Mouse (Mus musculus) intestine, embryonic 14.5 days (tissue): Measurements from ENCODE around the gene Pde8a. TPM values are rescaled to one million over a fixed set of nuclear protein-coding genes. Genes with fewer than 3 reads are reported as not detected.

Experiments used
- ATAC-seq: fragments of 200-750 bp; cut with Nextera tagmentation; replicated peaks from 2 replicates; pipeline ENCODE4 v1.8.0; 2017; ENCODE audit warnings: low read depth, moderate number of reproducible peaks, moderate TSS enrichment, moderate library complexity; ENCODE audit not compliant: low FRiP score, low TSS enrichment
- DNase-seq: peaks from one replicate; pipeline ENCODE4 v3.0.0-alpha.2; 2018; ENCODE audit warnings: low spot score
- H3K27ac ChIP-seq: fragments of 300-500 bp; sonication (generic); 2 replicates; pipeline ENCODE4 v1.5.1; 2014; ENCODE audit warnings: low read depth, mild to moderate bottlenecking, control low read depth
- H3K27me3 ChIP-seq: fragments of 300-500 bp; sonication (generic); replicated peaks from 2 replicates; pipeline ENCODE4 v1.6.1; 2014; ENCODE audit warnings: low read length, control low read depth; ENCODE audit not compliant: control insufficient read depth, insufficient read depth
- H3K36me3 ChIP-seq: fragments of 300-500 bp; sonication (generic); 2 replicates; pipeline ENCODE4 v1.6.1; 2014; ENCODE audit warnings: low read length, control low read depth; ENCODE audit not compliant: control insufficient read depth, insufficient read depth
- H3K4me1 ChIP-seq: fragments of 300-500 bp; sonication (generic); replicated peaks from 2 replicates; pipeline ENCODE4 v1.6.1; 2014; ENCODE audit warnings: low read length, control low read depth, mixed read lengths; ENCODE audit not compliant: control insufficient read depth, insufficient read depth
- H3K4me2 ChIP-seq: fragments of 300-500 bp; sonication (generic); 2 replicates; pipeline ENCODE4 v1.6.1; 2014; ENCODE audit warnings: low read length
- H3K4me3 ChIP-seq: fragments of 300-500 bp; sonication (generic); 2 replicates; pipeline ENCODE4 v1.5.1; 2014; ENCODE audit warnings: low read depth, low read length, control low read depth, mixed read lengths
- H3K9ac ChIP-seq: fragments of 300-500 bp; sonication (generic); 2 replicates; pipeline ENCODE4 v1.6.1; 2014; ENCODE audit warnings: mild to moderate bottlenecking, low read length
- H3K9me3 ChIP-seq: fragments of 300-500 bp; sonication (generic); 2 replicates; pipeline ENCODE4 v1.6.1; 2016; ENCODE audit warnings: low read length, control low read depth; ENCODE audit not compliant: control insufficient read depth
- WGBS: fragments of 180-500 bp; shearing (Covaris S2); extraction: QIAGEN DNeasy Blood & Tissue Kit; methylation state at CpG from one replicate; pipeline ENCODE4 v1.1.7; 2014; 5-methylcytosine and 5-hydroxymethylcytosine counted together
- polyA plus RNA-seq: library from polyadenylated mRNA; unstranded; fragments of >200 nt; fragmentation: Nextera tagmentation; extraction: Ambion mirVana; gene quantifications from 2 replicates; pipeline ENCODE4 v1.2.1, GENCODE M21; 2014

Pde8a gene
- polyA plus RNA-seq, 1 experiment from 2014 or later, result 3.7 TPM

- no peaks in the 10 kb centered on the region for H3K27me3 ChIP-seq
- peak overlapping the region; percentile 97 for H3K9ac ChIP-seq
- H3K4me3 ChIP-seq, result peak overlapping the region; percentile 87
- peaks cover 17% of the 10 kb centered on the region for H3K4me1 ChIP-seq
- H3K36me3 ChIP-seq, result peaks cover 34% of the 10 kb centered on the region
- ATAC-seq (no peak; the same call in 1 of the 2 replicates), DNase-seq (no peak)
- H3K4me2 ChIP-seq, result peak overlapping the region; percentile 41
- H3K9me3 ChIP-seq, result no peaks in the 10 kb centered on the region
- WGBS, result 62% methylated on average over 15 of the region's 15 CpGs
- H3K27ac ChIP-seq, result no peak overlapping the region
Observed at GRCm38 (mm10) chr7:81345447-81346170, 132.2 kb downstream of the Pde8a start.

- H3K9me3 ChIP-seq, result no peaks in the 10 kb centered on the region
- H3K27ac ChIP-seq, result no peak overlapping the region
- H3K4me2 ChIP-seq, result no peak overlapping the region
- H3K4me1 ChIP-seq, result peaks cover 8% of the 10 kb centered on the region
- H3K9ac ChIP-seq, result no peak overlapping the region
- WGBS, result 69% methylated on average over 7 of the region's 7 CpGs
- no peak overlapping the region for H3K4me3 ChIP-seq
- ATAC-seq (no peak), DNase-seq (no peak)
- peaks cover 8% of the 10 kb centered on the region for H3K36me3 ChIP-seq
- H3K27me3 ChIP-seq, result no peaks in the 10 kb centered on the region
Observed at GRCm38 (mm10) chr7:81348206-81348605, 134.8 kb downstream of the Pde8a start.

- DNase-seq, result no peak
- Histone ChIP-seq H3K4me3 (no peak overlapping the region), H3K4me1 (no peaks in the 10 kb centered on the region), H3K9ac (no peak overlapping the region), H3K27me3 (no peaks in the 10 kb centered on the region), H3K9me3 (no peaks in the 10 kb centered on the region), H3K4me2 (no peak overlapping the region), H3K27ac (no peak overlapping the region), H3K36me3 (no peaks in the 10 kb centered on the region)
- no peak for ATAC-seq
- 81% methylated on average over 4 of the region's 4 CpGs for WGBS
Observed at GRCm38 (mm10) chr7:81351826-81352225, 138.4 kb downstream of the Pde8a start.

- ATAC-seq (no peak), DNase-seq (no peak)
- H3K9me3 ChIP-seq, result no peaks in the 10 kb centered on the region
- H3K36me3 ChIP-seq, result no peaks in the 10 kb centered on the region
- no peak overlapping the region for H3K27ac ChIP-seq
- H3K4me2 ChIP-seq, result no peak overlapping the region
- H3K27me3 ChIP-seq, result no peaks in the 10 kb centered on the region
- no peak overlapping the region for H3K4me3 ChIP-seq
- WGBS, result 84% methylated on average over 7 of the region's 7 CpGs
- H3K4me1 ChIP-seq, result no peaks in the 10 kb centered on the region
- no peak overlapping the region for H3K9ac ChIP-seq
Observed at GRCm38 (mm10) chr7:81355746-81356145, 142.3 kb downstream of the Pde8a start.

- Histone ChIP-seq H3K27ac (no peak overlapping the region), H3K9me3 (no peaks in the 10 kb centered on the region), H3K4me3 (no peak overlapping the region), H3K9ac (no peak overlapping the region), H3K4me2 (no peak overlapping the region), H3K36me3 (no peaks in the 10 kb centered on the region), H3K4me1 (no peaks in the 10 kb centered on the region), H3K27me3 (no peaks in the 10 kb centered on the region)
- ATAC-seq (no peak), DNase-seq (no peak)
- 88% methylated on average over 1 of the region's 1 CpGs for WGBS
Observed at GRCm38 (mm10) chr7:81356360-81356759, 143.0 kb downstream of the Pde8a start.

GRCm38 (mm10) chr7:81356975-81357374, 143.6 kb downstream of the Pde8a start:
- Histone ChIP-seq H3K36me3 (no peaks in the 10 kb centered on the region), H3K4me1 (no peaks in the 10 kb centered on the region), H3K27me3 (no peaks in the 10 kb centered on the region), H3K4me2 (no peak overlapping the region), H3K9me3 (no peaks in the 10 kb centered on the region), H3K27ac (no peak overlapping the region), H3K9ac (no peak overlapping the region), H3K4me3 (no peak overlapping the region)
- DNase-seq (no peak), ATAC-seq (no peak)
- whole genome bisulfite sequencing, result 78% methylated on average over 7 of the region's 7 CpGs

GRCm38 (mm10) chr7:81367946-81368345, 154.6 kb downstream of the Pde8a start:
- H3K4me3 ChIP-seq, result no peak overlapping the region
- H3K27ac ChIP-seq, result no peak overlapping the region
- H3K9ac ChIP-seq, result no peak overlapping the region
- no peaks in the 10 kb centered on the region for H3K36me3 ChIP-seq
- no peak for ATAC-seq
- 73% methylated on average over 3 of the region's 3 CpGs for WGBS
- H3K4me1 ChIP-seq, result peaks cover 7% of the 10 kb centered on the region; the same call in 1 of the 2 replicates
- H3K27me3 ChIP-seq, result peaks cover 8% of the 10 kb centered on the region; the same call in 1 of the 2 replicates
- DNase-seq, result no peak
- no peaks in the 10 kb centered on the region for H3K9me3 ChIP-seq
- no peak overlapping the region for H3K4me2 ChIP-seq

- Histone ChIP-seq H3K9ac (no peak overlapping the region), H3K4me3 (no peak overlapping the region), H3K4me1 (peaks cover 7% of the 10 kb centered on the region; the same call in 1 of the 2 replicates), H3K27me3 (peaks cover 8% of the 10 kb centered on the region; the same call in 1 of the 2 replicates), H3K4me2 (no peak overlapping the region), H3K27ac (no peak overlapping the region), H3K36me3 (no peaks in the 10 kb centered on the region), H3K9me3 (no peaks in the 10 kb centered on the region)
- 59% methylated on average over 3 of the region's 3 CpGs for WGBS
- no peak for ATAC-seq
- DNase-seq, result no peak
Observed at GRCm38 (mm10) chr7:81369724-81370123, 156.3 kb downstream of the Pde8a start.

- Histone ChIP-seq H3K9ac (no peak overlapping the region), H3K9me3 (no peaks in the 10 kb centered on the region), H3K4me1 (peaks cover 7% of the 10 kb centered on the region; the same call in 1 of the 2 replicates), H3K27ac (no peak overlapping the region), H3K36me3 (no peaks in the 10 kb centered on the region), H3K27me3 (peaks cover 8% of the 10 kb centered on the region; the same call in 1 of the 2 replicates), H3K4me2 (peak overlapping the region; percentile 35; the same call in 1 of the 2 replicates), H3K4me3 (no peak overlapping the region)
- DNase-seq (no peak), ATAC-seq (no peak)
- WGBS, result 25% methylated on average over 5 of the region's 5 CpGs
Observed at GRCm38 (mm10) chr7:81371811-81372210, 158.4 kb downstream of the Pde8a start.
